Mouse (Mus musculus): ENCODE measurements around the gene Zscan25.
"Not testable (repeated sequence)": the region's sequence is repeated elsewhere in the genome, so short reads cannot be mapped to it uniquely, and the experiment has no call there.

Gene Zscan25

DNA sequence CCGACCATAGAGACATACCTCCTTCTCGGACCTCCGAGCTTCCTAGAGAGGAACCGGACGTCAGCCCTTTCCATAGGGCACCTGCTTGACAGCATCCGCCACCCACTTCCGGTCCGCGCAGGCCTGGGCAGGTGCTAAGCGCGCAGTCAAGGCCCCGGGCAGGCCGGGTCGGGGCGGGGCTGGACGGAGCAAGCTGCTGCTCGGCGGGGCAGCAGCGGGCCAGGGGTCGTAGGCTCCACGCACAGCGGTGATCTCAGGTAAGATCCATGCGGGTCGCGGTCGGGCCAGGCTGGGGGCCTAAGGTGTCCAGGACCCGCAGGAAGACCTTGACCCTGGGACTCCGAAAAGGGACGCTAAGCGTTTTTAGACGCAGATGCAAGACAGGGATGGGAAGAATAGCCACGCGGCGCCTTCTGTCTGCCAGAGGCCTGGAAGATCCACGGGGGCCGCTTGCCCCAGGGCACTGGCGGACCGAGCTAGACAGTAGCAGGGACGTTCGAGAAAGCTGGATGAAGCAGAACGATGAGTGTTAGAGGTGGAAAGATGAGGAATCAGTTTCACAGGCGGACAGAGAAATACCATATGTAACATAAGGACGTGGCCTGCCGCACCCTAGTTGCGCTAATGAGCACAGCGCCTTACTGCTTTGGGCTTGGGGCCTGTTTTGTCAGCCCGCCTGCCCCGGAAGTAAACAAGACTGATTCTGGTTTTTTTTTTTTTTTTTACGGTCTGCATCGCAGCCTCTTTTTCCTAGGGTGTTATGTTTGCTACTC, at the start of gene Zscan25:
Zscan25 (plus strand) TSS at position 130 of the 773 bp plus-strand sequence.
- peak; percentile 80 to 93 for DNase-seq (ENCODE audit: low spot score in 2 of 2)

DNA sequence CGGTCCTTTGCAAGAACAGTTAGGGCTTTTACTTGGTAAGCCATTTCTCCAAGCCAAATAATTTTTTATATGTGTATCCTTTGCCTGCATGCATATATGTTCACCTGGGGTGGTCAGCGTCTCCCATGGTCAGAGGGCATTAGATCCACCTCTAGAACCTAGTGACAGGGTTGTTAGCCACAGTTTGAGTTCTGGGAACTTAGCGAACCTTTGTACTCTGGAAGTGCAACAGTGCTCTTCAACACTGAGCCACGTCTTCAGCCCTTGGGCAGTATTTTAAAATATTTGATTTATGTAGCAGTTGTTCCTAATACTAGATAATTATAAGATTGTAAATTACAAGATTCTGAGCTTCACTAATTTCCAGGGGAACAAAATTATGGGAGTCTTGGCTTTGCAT, 49.7 kb upstream of the Zscan25 start:
- no peak for DNase-seq (ENCODE audit: low spot score in 2 of 2)

DNA sequence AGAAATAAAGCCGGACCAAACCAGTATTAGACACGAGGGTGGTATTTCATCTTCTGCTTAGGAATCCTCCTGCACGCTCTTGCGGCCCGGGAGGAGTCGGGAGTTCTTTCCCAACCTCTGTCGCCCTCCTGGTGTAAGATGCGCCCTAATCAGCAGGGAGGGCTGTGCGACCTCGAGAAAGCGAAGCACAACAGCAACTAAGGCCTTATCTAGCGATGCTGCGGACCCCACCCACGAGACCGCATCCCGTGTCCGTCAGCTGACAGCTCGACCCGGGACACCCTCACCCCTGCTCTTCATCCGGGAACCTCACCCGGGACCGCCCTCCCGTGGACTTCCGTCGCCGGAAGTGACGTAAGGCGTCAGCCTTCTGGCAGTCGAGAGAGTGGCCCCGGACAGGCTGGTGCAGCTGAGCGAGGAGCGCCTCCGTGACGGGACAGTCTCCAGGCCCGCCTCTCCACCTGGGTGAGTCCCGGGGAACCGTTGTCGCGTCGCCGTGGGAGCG, 48.9 kb upstream of the Zscan25 start, which contains the start of gene Zfp655:
Zfp655 (plus strand) TSS at position 349 of the 505 bp plus-strand sequence.
- peak; percentile 94 to 96 for DNase-seq (ENCODE audit: low spot score in 2 of 2)

DNA sequence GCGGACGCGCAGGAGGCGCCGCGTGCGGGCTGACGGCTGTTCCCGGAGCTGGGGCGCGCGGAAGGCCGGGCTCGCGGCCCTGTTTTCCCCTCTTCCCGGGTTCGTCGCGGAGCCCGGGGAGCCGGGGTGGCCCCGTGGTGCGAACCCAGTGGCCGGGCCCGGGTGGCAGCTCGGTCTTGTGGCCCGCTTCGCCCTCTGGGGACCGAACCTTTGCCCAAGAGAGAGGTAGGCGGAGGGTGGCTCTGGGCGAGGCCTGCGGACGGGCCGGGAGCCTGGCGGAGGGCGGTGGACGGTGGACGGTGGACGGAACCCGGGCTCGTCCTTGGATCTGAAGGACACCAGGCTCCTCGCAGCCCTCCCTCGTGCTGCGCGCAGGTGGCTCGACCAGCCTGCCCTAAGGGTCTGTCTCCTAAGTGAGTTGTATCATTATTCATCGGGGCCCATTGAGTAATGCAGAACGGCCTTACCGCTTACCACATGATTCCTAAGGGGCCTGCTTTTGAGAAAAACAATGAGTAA, 48.3 kb upstream of the Zscan25 start:
- no peak for DNase-seq (ENCODE audit: low spot score in 2 of 2)

DNA sequence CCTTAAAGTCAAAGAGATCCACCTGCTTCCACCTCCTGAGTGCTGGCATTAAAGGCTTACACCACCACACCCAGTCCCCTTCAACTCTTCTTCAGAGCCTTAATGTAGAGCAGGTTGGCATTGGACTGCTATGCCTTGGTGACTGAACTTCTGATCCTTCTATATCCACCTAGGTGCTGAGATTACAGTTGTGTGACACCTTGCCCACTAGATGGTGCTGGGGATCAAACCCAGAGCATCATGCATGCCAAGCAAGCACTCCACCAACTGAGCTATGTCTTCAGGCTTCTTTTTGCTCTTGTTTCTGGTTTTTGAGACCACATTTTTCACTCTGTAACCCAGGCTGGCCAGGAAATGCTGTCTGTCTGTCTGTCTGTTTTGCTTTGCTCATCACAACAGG, 45.7 kb upstream of the Zscan25 start:
- peak in 1 of 2 experiments; percentile 52 for DNase-seq (ENCODE audit: low spot score in 2 of 2)

DNA sequence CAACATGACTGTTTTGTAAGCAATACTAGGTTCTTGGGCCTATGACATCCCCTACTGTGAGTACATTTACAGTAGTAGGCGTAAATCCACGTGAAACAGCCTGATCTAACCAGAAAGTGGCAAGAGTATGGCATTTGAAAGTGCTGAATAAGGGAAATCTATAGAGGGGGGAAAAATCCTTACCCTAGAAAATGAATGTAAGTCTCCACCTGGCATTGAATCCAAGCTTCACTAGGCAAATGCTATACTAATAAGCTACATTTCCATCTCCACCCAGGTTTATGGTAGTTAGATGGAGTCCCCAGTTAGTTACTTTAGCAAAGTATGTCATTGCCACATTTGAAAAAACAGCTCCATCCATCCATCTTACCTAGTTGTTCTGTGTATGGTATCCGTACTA, 30.8 kb upstream of the Zscan25 start:
- DNase-seq (ENCODE audit: low spot score in 2 of 2) = no peak

DNA sequence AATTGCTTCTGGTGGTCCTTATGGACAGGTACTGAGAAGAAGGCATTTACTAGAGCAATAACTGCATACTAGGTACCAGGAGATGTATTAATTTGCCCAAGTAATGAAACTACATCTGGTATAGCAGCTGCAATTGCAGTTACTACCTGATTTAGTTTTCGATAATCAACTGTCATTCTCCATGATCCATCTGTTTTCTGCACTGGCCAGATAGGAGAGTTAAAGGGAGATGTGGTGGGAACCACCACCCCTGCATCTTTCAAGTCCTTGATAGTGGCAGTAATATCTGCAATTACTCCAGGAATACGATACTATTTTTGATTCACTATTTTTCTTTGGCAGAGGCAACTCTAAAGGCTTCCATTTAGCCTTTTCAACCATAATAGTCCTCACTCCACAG, 6.7 kb upstream of the Zscan25 start:
- not testable (repeated sequence) for DNase-seq (ENCODE audit: low spot score in 2 of 2)

DNA sequence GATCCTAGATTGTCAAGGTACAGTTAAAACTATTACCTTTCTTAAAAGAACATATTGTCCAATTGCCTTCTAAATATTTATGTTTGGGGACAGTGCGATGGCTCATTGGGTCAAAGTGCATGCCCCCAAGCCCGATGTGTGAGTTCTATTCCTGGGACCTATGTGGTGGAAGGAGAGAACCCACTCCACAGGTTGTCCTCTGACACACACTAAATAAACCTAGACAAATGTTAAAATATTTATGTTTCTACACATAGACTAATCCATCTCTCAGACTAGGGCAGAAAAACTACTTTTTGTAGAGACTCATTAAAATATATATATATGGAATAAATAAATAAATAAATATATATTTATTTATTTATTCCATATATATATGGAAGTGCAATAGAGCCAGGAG, 352 bp upstream of the Zscan25 start:
- no peak for DNase-seq (ENCODE audit: low spot score in 2 of 2)

DNA sequence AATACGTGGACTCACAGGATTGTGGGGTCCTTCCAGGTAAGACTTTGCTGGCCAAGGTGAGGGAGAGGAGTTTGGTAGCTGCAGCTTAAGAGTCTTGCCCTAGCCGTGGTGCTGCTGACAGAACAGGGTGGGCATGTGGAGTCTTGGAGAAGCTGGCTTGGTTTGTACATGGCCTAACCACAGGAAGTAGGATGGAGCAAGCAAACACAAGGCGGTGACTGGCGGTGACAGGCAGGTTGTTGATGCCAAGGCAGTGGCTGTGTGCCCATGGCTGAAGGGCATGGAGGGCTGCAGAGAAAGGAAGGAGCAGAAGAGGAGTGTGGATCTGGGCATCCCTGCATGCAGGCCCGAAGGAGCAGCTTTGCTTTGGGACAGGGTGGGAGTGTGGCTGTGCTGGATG, 8.1 kb downstream of the Zscan25 start:
- DNase-seq (ENCODE audit: low spot score in 2 of 2) = no peak

DNA sequence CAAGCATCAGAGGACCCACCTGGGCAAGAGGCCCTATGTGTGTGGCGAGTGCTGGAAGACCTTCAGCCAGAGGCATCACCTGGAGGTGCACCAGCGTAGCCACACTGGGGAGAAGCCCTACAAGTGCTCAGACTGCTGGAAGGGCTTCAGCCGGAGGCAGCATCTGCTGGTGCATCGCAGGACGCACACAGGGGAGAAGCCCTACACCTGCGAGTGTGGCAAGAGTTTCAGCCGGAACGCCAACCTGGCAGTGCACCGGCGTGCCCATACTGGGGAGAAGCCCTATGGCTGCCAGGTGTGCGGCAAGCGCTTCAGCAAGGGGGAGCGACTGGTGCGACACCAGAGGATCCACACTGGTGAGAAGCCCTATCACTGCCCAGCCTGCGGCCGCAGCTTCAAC, 10.4 kb downstream of the Zscan25 start:
- DNase-seq (ENCODE audit: low spot score in 2 of 2) = no peak

DNA sequence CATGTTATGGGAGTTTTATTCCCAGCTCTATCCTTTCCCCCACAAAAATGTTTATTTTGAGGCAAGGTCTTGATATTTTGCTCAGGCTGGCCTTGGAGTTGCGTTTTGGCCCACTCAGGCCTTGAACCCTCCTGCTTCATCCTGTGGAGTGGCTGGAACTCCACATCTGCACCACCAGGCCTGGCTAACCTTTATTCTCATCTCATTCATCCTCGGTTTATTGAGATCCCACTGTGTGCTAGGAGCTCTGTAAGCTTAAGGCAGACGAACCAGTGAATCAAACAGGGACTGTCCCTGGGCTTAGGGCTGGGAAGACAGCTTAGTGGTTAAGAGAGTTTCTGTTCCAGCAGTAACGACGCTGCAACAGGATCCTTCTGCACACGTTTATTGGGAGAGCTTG, 12.1 kb downstream of the Zscan25 start:
- DNase-seq (ENCODE audit: low spot score in 2 of 2) = no peak

DNA sequence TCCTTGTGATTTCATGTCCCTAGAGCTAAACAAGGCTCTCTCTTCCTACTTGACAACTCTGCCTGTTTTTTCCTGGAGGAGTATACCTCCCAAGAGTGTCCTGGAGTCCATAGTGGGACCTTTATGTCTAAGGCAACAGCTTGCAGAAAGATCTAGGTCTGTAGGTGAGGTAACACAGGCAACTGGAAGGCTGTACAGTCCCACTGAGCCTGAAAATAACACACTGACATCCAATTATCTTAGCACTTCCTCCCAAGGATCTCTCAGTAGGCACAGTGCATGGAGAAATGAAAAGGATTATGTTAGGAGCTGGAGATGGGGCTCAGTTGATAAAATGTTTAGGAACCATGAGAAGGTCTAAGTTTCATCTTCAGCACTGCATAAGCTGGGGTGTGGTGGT, 20.2 kb downstream of the Zscan25 start:
- DNase-seq (ENCODE audit: low spot score in 2 of 2) = no peak

DNA sequence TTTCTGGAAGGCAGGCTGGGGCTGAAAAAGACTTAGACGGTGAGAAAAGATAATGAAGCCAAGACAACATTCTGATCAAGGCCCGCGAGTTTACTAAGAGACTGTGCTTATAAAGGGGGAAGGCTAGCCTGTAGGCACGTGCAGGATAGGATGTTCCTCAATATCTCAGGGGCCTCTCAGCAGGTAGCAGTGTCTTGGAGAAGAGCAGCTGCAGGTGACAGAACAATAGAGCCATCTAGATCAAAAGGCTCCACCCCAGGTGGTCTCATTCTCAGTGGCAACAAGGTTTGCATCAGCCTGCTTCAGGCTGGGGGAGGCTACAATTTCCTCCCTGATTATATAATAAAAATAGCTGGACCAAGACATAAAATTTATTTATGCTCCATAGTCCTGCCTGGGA, 21.5 kb downstream of the Zscan25 start:
- not testable (repeated sequence) for DNase-seq (ENCODE audit: low spot score in 2 of 2)

DNA sequence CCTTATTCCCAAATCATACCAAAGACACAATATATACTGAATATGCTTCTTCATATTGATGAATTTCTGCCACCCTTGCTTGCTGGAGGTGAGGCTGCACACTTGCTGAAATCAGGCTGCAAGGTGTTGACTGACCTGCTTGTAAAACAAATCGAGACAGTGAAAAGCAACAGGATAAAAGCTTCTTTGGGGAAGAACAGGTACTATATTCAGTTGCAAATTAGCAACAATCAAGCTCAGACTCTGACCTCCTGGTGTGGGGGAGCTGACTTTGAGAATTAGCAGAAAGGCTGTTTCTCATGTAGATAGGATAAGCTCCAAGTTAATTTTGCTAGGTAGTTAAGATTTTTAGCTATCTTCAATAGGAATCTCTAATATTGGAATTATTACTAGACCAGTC, 22.1 kb downstream of the Zscan25 start:
- DNase-seq (ENCODE audit: low spot score in 2 of 2) = no peak

DNA sequence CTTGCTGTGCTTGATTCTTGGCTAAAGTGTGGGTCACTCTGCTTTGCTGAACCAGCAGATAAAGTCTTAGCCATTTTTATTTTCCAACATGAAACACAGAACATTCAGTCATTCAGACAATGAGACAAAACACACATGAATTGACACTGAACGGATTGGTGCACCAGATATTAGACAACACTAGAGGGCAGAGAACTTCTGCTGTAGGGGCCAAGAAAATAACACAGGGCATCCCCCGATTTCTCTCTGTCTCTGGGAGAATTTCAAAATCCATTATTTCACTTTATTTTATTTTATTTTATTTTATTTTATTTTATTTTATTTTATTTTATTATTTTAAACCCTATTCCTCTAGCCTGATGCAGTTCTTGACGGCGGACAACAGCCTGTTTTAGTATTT, 26.7 kb downstream of the Zscan25 start:
- DNase-seq (ENCODE audit: low spot score in 2 of 2) = not testable (repeated sequence)

DNA sequence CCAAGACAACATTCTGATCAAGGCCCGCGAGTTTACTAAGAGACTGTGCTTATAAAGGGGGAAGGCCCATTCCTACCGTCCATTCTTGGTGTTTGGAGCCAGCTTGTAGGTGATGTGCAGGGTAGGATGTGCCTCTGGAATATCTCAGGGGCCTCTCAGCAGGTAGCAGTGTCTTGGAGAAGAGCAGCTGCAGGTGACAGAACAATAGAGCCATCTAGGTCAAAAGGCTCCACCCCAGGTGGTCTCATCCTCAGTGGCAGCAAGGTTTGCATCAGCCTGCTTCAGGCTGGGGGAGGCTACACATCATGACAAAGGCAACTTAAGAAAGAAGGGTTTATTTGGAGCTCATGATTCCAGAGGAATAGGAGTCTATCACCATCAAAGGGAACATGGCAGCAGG, 27.5 kb downstream of the Zscan25 start:
- not testable (repeated sequence) for DNase-seq (ENCODE audit: low spot score in 2 of 2)

DNA sequence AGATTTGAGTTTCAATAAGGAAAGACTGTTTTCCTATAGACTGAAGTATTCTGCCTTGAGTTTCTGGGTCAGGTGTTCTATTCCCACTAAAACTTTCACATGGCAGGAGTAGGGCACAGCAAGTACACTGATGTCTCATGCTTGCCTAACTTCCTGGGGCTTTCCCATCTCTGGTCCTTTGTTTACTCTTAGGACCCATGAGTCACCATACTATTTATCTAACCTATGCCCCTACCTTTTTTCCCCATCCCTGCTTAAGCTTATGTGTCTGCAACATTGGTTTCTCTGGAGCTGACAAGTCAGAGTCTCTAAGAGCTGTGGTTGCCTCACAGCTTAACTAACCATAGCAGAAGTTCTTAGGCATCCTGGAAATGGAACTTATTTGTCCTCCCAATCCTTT, 33.5 kb downstream of the Zscan25 start:
- DNase-seq (ENCODE audit: low spot score in 2 of 2) = no peak

DNA sequence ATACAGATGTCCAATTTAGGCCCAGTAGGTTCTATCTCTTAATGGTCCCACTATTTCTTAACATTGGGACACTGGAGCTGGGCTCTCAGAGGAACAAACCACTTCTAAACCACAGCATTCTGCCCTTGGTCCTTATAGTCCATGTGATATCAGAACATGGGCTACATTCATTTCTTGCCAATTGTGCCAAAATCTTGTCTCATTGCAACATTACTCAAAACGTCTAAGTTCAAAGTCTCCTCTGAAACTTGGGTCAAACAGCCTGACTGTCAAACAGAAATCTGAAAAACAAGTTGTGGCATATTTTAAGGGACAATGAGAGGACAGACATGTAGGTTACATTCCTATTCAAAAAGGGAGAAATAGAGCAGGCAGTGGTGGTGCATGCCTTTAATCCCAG, 36.8 kb downstream of the Zscan25 start:
- DNase-seq (ENCODE audit: low spot score in 2 of 2) = no peak

DNA sequence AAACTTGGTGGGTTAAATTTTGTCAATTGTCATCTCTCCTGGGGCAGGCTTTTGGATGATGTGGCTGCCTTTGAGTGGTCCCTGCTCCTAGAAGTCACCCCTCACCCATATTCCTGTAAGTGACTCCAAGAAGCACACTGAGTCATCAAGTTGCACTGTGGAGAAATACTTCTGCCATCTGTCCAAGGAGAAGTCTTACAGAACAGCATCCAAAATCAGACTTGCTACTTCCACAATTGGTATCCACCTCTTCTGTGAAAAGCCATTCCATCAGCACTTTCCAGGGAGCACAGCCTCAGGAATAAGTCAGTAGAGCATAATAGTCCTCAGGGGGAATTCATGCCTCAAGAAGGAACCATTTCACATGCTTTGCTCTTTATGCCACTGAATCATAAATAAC, 58.5 kb downstream of the Zscan25 start:
- not testable (repeated sequence) for DNase-seq (ENCODE audit: low spot score in 2 of 2)
